Mouse (Mus musculus) heart, embryonic 12.5 days (tissue): ENCODE data around the gene Cdiptos. TPM values are rescaled to one million over a fixed set of nuclear protein-coding genes. Genes with fewer than 3 reads are reported as not detected.

Experiments used
- ATAC-seq: fragments of 200-750 bp; cut with Nextera tagmentation; 2 replicates; pipeline ENCODE4 v1.8.0; 2017; ENCODE audit warnings: moderate TSS enrichment, moderate library complexity; ENCODE audit not compliant: insufficient number of reproducible peaks, low FRiP score
- H3K27ac ChIP-seq: fragments of 300-500 bp; sonication (generic); 2 replicates; pipeline ENCODE4 v1.5.1; 2016; ENCODE audit warnings: mild to moderate bottlenecking, moderate library complexity; ENCODE audit not compliant: poor library complexity, severe bottlenecking
- H3K27me3 ChIP-seq: fragments of 300-500 bp; sonication (generic); replicated peaks from 2 replicates; pipeline ENCODE4 v1.6.1; 2016; ENCODE audit warnings: mild to moderate bottlenecking, moderate library complexity
- H3K36me3 ChIP-seq: fragments of 300-500 bp; sonication (generic); 2 replicates; pipeline ENCODE4 v1.6.1; 2016; ENCODE audit warnings: mild to moderate bottlenecking, moderate library complexity
- H3K4me1 ChIP-seq: fragments of 300-500 bp; sonication (generic); replicated peaks from 2 replicates; pipeline ENCODE4 v1.6.1; 2016; ENCODE audit warnings: mild to moderate bottlenecking
- H3K4me2 ChIP-seq: fragments of 300-500 bp; sonication (generic); 2 replicates; pipeline ENCODE4 v1.6.1; 2016; ENCODE audit warnings: mild to moderate bottlenecking, moderate library complexity
- H3K4me3 ChIP-seq: fragments of 300-500 bp; sonication (generic); 2 replicates; pipeline ENCODE4 v1.5.1; 2016; ENCODE audit warnings: mild to moderate bottlenecking
- H3K9ac ChIP-seq: fragments of 300-500 bp; sonication (generic); 2 replicates; pipeline ENCODE4 v1.6.1; 2016; ENCODE audit warnings: mild to moderate bottlenecking, moderate library complexity
- H3K9me3 ChIP-seq: fragments of 300-500 bp; sonication (generic); replicated peaks from 2 replicates; pipeline ENCODE4 v1.6.1; 2016; ENCODE audit warnings: mild to moderate bottlenecking, moderate library complexity
- WGBS: fragments of 180-500 bp; shearing (Covaris S2); methylation state at CpG from one replicate; pipeline ENCODE4 v1.1.7; 2016; 5-methylcytosine and 5-hydroxymethylcytosine counted together
- polyA plus RNA-seq: library from polyadenylated mRNA; unstranded; fragments of >200 nt; fragmentation: Nextera tagmentation; extraction: Ambion mirVana; gene quantifications from 2 replicates; pipeline ENCODE4 v1.2.1, GENCODE M21; 2016

Cdiptos gene
- polyA plus RNA-seq, 1 experiment from 2014 or later: 0.70 TPM

- Histone ChIP-seq H3K9ac (peak within 1 kb of the TSS; percentile 48), H3K27me3 (peaks cover 57% of the 10 kb centered on the region), H3K27ac (no peak within 1 kb of the TSS), H3K9me3 (no peaks in the 10 kb centered on the region), H3K36me3 (peaks cover 9% of the 10 kb centered on the region), H3K4me2 (peak within 1 kb of the TSS; percentile 99), H3K4me3 (peak within 1 kb of the TSS; percentile 48), H3K4me1 (peaks cover 14% of the 10 kb centered on the region)
- no peak; the same call in 1 of the 2 replicates for ATAC-seq
- WGBS: under 1% methylated on average over 21 of the region's 21 CpGs
Observed at GRCm38 (mm10) chr7:126949403-126949792, 26.5 kb downstream of the Cdiptos start, which contains the start of gene Asphd1. Gene Asphd1 (minus strand): TSS chr7:126949582.

GRCm38 (mm10) chr7:126948626-126949025 lies 27.3 kb downstream of the Cdiptos start:
- Histone ChIP-seq H3K27me3 (peaks cover 49% of the 10 kb centered on the region), H3K4me2 (no peak overlapping the region), H3K4me3 (no peak overlapping the region), H3K9ac (no peak overlapping the region), H3K27ac (no peak overlapping the region), H3K36me3 (peaks cover 16% of the 10 kb centered on the region), H3K9me3 (no peaks in the 10 kb centered on the region), H3K4me1 (peaks cover 14% of the 10 kb centered on the region)
- ATAC-seq: no peak
- WGBS: 71% methylated on average over 10 of the region's 10 CpGs

- Histone ChIP-seq H3K36me3 (peaks cover 27% of the 10 kb centered on the region), H3K27me3 (peaks cover 29% of the 10 kb centered on the region), H3K4me3 (no peak overlapping the region), H3K4me2 (no peak overlapping the region), H3K27ac (no peak overlapping the region), H3K9me3 (no peaks in the 10 kb centered on the region), H3K9ac (no peak overlapping the region), H3K4me1 (peaks cover 14% of the 10 kb centered on the region)
- ATAC-seq: no peak
- 46% methylated on average over 3 of the region's 3 CpGs for WGBS
Observed at GRCm38 (mm10) chr7:126946530-126946929, 29.4 kb downstream of the Cdiptos start.

GRCm38 (mm10) chr7:126941801-126942200 lies 34.1 kb downstream of the Cdiptos start:
- 75% methylated on average over 5 of the region's 5 CpGs for WGBS
- Histone ChIP-seq H3K36me3 (peaks cover 42% of the 10 kb centered on the region), H3K4me2 (no peak overlapping the region), H3K9ac (no peak overlapping the region), H3K9me3 (no peaks in the 10 kb centered on the region), H3K4me1 (0 out of 2 replicates have a peak, but pooled peaks cover 4% of the 10 kb centered on the region), H3K27me3 (no peaks in the 10 kb centered on the region), H3K4me3 (no peak overlapping the region), H3K27ac (no peak overlapping the region)
- ATAC-seq: no peak

GRCm38 (mm10) chr7:126941171-126941570 lies 34.7 kb downstream of the Cdiptos start:
- 48% methylated on average over 6 of the region's 6 CpGs for WGBS
- H3K27ac ChIP-seq: no peak overlapping the region

GRCm38 (mm10) chr7:126932652-126933051 lies 43.2 kb downstream of the Cdiptos start:
- no peaks in the 10 kb centered on the region for H3K9me3 ChIP-seq
- H3K4me3 ChIP-seq: no peak overlapping the region
- peaks cover 11% of the 10 kb centered on the region for H3K4me1 ChIP-seq
- 70% methylated on average over 2 of the region's 2 CpGs for WGBS
- no peak overlapping the region for H3K9ac ChIP-seq
- H3K36me3 ChIP-seq: peaks cover 33% of the 10 kb centered on the region
- no peaks in the 10 kb centered on the region for H3K27me3 ChIP-seq
- H3K4me2 ChIP-seq: no peak overlapping the region
- no peak for ATAC-seq
- H3K27ac ChIP-seq: no peak overlapping the region

More at GRCm38 (mm10) chr7:126941171-126941570, 34.7 kb downstream of the Cdiptos start:
- ATAC-seq: no peak
- no peak overlapping the region for H3K9ac ChIP-seq
- no peaks in the 10 kb centered on the region for H3K27me3 ChIP-seq
- no peak overlapping the region for H3K4me3 ChIP-seq
- peaks cover 48% of the 10 kb centered on the region for H3K36me3 ChIP-seq
- H3K4me2 ChIP-seq: no peak overlapping the region
- 0 out of 2 replicates have a peak, but pooled peaks cover 4% of the 10 kb centered on the region for H3K4me1 ChIP-seq
- H3K9me3 ChIP-seq: no peaks in the 10 kb centered on the region

GRCm38 (mm10) chr7:126929046-126929445 lies 46.9 kb downstream of the Cdiptos start:
- Histone ChIP-seq H3K9ac (peak overlapping the region; percentile 94), H3K4me1 (peaks cover 13% of the 10 kb centered on the region), H3K4me3 (peak overlapping the region; percentile 91), H3K27me3 (no peaks in the 10 kb centered on the region), H3K36me3 (peaks cover 17% of the 10 kb centered on the region; the same call in 1 of the 2 replicates), H3K9me3 (no peaks in the 10 kb centered on the region), H3K4me2 (peak overlapping the region; percentile 93), H3K27ac (peak overlapping the region; percentile 79)
- under 1% methylated on average over 27 of the region's 27 CpGs for WGBS
- peak; percentile 64 for ATAC-seq

GRCm38 (mm10) chr7:126928384-126929037 lies 47.4 kb downstream of the Cdiptos start, which contains the start of gene Kctd13:
Gene Kctd13 (plus strand): TSS chr7:126928879.
- Histone ChIP-seq H3K36me3 (peaks cover 14% of the 10 kb centered on the region; the same call in 1 of the 2 replicates), H3K9me3 (no peaks in the 10 kb centered on the region), H3K4me3 (peak within 1 kb of the TSS; percentile 91), H3K27ac (peak within 1 kb of the TSS; percentile 79), H3K27me3 (no peaks in the 10 kb centered on the region), H3K9ac (peak within 1 kb of the TSS; percentile 94), H3K4me1 (peaks cover 13% of the 10 kb centered on the region), H3K4me2 (peak within 1 kb of the TSS; percentile 93)
- peak; percentile 96 for ATAC-seq
- 2% methylated on average over 56 of the region's 56 CpGs for WGBS

- Histone ChIP-seq H3K27me3 (no peaks in the 10 kb centered on the region), H3K4me2 (no peak overlapping the region), H3K9me3 (no peaks in the 10 kb centered on the region), H3K4me1 (peaks cover 13% of the 10 kb centered on the region), H3K4me3 (no peak overlapping the region), H3K36me3 (peaks cover 8% of the 10 kb centered on the region; the same call in 1 of the 2 replicates), H3K9ac (no peak overlapping the region), H3K27ac (no peak overlapping the region)
- WGBS: 20% methylated on average over 3 of the region's 3 CpGs
- ATAC-seq: no peak
Observed at GRCm38 (mm10) chr7:126926299-126926698, 49.6 kb downstream of the Cdiptos start.

- Histone ChIP-seq H3K4me3 (no peak overlapping the region), H3K36me3 (no peaks in the 10 kb centered on the region), H3K4me2 (no peak overlapping the region), H3K27ac (peak overlapping the region; percentile 23; the same call in 1 of the 2 replicates), H3K4me1 (0 out of 2 replicates have a peak, but pooled peaks cover 3% of the 10 kb centered on the region), H3K9ac (no peak overlapping the region), H3K9me3 (no peaks in the 10 kb centered on the region), H3K27me3 (no peaks in the 10 kb centered on the region)
- ATAC-seq: peak; percentile 25; the same call in 1 of the 2 replicates
- 60% methylated on average over 5 of the region's 5 CpGs for WGBS
Observed at GRCm38 (mm10) chr7:126923999-126924398, 51.9 kb downstream of the Cdiptos start.

- Histone ChIP-seq H3K36me3 (no peaks in the 10 kb centered on the region), H3K4me3 (no peak within 1 kb of the TSS), H3K9ac (0 out of 2 replicates have a peak within 1 kb of the TSS, but pooled peaks have one; percentile 13), H3K4me1 (0 out of 2 replicates have a peak, but pooled peaks cover 3% of the 10 kb centered on the region), H3K9me3 (no peaks in the 10 kb centered on the region), H3K27ac (no peak within 1 kb of the TSS; the same call in 1 of the 2 replicates), H3K4me2 (no peak within 1 kb of the TSS), H3K27me3 (no peaks in the 10 kb centered on the region)
- WGBS: 64% methylated on average over 5 of the region's 5 CpGs
- no peak for ATAC-seq
Observed at GRCm38 (mm10) chr7:126922624-126923060, 53.3 kb downstream of the Cdiptos start, which contains the start of gene Tmem219. Gene Tmem219 (minus strand): TSS chr7:126922917.
